Mouse (Mus musculus) layer of hippocampus, postnatal 14 days (tissue): ENCODE data around the gene Atxn1. TPM values are rescaled to one million over a fixed set of nuclear protein-coding genes. Genes with fewer than 3 reads are reported as not detected.
A peak's percentile ranks its signal among the peaks of the same experiment; 100 is the strongest.

ENCODE experiments used
- DNase-seq, 2 experiments: peaks; one replicate each; pipeline ENCODE4 v3.0.0; 2021 to 2022; ENCODE audit warnings: low spot score in 2 of 2, mixed read lengths in 1 of 2
- total RNA-seq, 2 experiments: library from RNA; stranded (reverse); gene quantifications; 2 replicates each; pipeline ENCODE4 v1.2.3; 2021

Gene Atxn1
- total RNA-seq, 2 experiments from 2014 or later, result 92.4 to 124 TPM

DNA sequence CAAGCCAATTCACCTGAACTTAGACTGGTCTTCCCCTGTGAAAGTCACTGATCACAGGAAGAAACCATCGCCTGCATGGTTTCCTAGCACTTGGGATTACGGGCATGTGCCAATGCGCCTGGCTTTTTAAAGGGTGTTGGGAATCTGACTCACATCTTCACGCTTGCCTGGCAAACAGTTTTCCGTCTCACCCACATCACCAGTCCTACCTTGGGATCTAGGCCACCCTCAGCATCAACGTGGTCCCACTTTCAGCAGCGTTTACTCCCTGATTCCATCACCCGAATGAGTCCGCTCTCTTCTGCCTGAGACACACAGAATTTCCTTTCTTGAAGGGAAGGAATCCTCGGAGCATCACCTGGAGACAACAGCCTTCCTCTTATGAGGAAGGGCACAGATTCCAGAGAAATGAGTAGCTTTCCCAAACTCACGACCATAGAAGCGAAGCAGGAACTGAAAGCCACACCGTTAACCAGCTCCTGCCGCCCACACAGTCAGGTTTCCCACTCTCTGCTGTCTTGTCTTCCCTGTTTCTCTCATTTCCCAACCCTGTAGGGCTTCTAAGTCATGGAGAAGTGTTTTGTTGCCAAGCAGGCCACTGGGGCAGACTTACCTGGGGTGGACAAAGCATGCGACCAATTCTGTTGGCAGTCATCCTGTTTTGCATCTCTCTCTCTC is 128.3 kb downstream of the Atxn1 start:
- DNase-seq, result no peak

DNA sequence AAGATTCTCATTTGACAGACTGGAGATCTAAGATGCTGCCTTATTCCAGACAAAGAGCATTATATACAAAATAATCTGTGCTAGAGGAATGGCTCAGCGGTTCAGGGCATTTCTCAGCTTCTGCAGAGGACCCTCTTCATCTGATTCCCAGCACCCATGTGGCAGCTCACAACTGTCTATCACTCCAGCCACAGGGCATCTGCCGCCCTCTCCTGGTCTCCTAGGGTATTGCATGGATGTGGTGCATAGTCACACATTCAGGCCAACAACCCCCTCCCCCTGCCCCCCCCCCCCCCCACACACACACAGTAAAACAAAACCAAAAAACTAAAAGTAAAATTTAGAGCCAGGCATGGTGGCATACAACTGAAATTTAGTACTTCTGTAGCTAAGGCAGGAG is 130.5 kb downstream of the Atxn1 start:
- DNase-seq, result no peak

DNA sequence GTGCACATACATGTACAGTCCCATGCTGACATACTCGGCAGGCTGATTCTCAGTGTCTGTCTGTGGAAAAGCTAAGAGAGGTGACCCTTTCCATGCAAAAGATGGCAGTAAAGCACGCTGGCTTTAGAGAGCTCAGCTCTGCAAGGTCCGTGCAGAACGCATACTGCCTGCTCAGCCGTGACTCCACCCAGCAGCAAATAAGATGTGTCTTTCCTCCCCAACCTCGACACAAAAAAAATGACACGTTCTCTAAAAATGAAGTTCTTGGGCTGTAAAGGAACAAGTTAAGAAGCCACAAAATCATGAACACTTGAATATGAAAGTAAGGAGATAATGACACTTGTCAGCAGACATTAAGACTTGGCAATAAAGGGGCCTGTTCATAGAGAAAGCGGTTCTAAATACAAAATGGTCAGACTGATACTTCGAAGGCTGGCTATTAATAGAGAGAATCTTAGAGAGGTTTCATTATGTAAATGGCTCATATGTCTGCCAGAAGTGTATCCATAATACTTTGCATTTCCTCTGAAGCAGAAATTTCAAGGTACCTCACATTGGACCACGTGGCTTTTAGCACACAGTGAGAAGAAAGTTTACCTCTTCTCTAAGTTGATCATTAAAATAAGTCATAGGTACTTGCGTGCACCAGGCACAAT is 132.0 kb downstream of the Atxn1 start:
- DNase-seq, result no peak

DNA sequence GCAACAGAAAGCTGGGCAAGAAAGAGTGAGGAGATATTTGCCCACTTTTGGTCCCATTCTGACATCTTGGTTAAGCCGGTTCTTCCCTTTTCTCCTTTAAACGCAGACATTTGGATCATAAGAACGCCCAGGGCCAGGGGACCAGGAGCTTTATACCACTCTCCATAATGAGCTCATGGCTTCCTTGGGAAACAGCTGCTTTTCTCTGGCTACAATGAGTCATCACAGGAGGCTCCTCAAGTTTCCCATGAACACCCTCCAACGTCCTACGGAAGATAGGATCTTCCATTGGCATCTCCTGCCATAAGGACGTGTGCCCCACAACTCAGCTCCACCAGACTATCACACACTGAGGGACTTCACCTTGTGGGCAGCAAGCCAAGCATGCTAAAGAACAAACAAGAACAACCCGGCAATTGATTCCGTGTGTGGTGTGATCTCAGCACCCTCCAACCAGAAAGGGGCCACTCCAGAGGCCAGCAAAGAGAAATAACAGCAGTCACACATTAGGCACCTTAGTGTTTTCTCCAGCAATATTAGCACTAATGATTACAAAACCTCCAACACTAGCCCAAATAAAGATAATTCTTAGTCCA is 135.4 kb downstream of the Atxn1 start:
- no peak for DNase-seq

DNA sequence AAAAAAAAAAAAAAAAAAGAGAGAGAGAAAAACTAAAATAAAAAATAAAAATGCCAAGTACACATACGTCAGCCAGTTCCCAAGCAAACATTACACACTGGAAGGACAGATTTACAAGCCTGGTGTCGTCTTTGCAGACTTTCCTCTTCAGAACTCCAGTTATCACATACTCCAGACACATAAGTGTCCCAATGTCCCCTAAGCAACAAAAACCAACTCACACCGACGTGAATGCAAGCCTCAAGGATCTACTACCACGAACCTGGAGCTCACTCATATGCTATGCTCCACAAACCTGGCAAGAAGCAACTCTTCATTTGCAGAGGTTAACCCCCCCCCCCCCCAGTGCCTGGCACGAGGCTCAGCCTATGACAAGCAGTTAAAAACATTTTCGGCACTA is 136.8 kb downstream of the Atxn1 start:
- DNase-seq, result no peak

DNA sequence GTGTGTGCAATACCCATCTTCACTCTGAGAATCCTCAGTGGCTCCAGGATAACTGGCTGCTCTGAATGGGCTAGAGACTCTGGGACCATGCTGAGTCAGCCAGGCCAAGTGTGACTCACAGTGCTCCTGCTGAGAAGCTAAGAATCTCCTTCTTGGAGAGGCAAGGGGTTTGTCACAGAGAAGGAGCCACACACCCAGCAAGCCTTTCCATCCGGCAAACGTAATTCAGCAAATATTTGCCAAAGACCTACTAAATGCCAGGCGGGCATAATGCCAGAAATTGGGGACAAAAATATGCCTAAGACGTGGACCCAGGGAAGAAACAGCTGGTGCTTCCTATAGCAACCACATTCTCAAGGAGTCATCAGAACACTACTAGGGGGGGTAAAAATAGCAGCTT is 137.2 kb downstream of the Atxn1 start:
- DNase-seq, result peak in 1 of 2 experiments; percentile 14

DNA sequence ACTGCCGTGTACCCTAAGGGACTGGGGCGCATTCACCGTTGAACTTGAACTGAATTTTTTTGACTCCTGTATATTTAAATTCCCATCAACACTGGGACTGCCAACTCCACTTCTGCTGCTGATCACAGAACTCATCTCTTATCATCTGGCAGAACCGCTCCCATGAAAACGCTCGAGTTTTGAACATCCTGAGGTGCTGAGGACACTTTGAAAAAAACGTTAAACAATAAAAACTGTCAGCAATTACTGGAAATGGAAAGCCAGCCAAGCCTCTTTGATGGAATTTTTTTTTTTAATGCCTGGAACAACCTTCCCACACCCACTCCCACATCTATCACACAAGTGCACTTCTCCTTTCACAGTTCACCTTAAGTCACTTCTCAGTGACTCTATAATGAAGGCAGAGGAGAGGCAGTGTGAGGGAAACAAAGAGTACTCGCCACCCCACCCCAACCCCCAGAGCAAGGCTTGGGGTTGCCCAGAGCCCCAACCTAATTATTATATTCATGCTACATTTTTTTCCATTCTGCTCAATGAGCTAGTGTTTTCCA is 137.7 kb downstream of the Atxn1 start:
- DNase-seq, result no peak

DNA sequence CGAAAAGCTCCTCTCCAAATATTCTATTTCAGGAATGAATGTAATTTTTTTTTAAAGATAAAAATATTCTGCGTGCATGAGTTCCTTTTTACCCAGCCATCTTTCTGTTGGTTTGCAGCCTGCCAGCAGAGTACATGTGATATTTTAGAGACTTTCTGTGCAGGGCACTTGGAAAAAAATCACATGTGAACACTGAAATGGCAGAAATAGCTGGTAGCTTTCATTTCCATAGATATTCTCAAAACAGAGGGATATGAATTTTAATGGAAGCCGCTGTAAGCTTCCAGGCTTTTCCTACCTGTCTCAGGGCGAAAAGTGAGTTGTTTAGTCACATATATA is 142.3 kb downstream of the Atxn1 start:
- DNase-seq, result peak in 1 of 2 experiments; percentile 44

DNA sequence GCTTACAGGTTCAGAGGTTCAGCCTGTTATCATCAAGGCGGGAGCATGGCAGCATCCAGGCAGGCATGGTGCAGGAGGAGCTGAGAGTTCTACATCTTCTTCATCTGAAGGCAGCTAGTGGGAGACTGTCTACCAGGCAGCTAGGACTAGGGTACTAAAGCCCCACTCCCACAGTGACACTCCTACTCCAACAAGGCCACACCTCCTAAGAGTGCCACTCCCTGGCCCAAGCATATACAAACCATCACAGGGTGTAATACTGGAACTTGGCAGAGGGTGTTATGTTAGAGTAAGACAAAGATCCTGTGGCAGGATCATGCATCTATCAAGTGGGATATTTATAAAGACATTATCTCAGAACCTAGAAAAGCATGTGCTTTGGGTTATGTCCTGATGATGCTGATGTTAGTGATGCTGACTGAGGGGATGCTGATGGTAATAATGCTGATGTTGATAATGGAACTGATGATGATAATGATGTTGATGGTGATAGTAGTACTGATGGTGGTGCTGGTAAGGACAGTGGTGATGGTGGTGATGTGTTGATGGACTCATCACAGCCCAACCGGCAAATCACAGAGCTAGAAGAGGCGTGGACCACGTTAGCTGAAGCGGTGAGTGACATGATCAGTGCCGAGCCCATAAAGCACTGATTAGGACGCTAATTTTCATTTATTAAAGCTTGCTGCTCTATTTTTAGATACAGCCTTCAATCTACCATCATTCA is 142.9 kb downstream of the Atxn1 start:
- no peak for DNase-seq

DNA sequence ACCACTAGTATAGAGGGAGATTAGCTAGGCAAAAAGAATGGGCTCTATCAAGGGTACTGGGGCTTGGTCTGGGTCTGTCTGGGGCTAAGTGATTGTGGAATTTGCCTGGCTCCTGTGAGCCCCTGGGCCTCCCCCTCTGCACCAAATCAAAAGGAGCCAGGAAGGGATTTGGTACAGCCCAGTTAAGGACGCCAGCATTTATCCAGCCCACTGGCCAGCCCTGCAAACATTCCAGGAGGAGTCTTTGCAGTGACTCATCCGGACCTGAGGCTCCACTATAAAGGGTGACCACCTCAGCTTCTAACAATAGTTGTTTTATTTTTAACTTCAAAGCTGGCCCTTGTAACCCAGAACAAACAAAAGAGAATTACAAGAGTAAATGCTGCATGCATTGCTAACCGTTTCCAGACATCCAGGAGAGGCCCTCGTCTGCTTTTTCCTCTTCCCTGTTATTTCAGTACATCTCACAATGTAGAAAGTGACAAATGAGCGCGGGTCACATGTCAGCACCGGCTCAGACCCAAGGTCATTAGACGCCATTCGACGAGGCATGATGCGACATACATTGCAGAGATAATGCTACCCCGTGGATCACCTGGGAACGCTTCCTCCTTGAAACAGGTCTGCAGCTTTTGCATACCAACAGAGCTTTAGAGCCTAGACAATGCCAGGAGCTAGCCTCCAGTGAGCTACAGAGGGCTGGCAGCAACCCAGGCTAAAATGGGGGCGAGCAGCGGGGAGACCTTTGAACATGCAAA is 144.2 kb downstream of the Atxn1 start:
- DNase-seq, result no peak

DNA sequence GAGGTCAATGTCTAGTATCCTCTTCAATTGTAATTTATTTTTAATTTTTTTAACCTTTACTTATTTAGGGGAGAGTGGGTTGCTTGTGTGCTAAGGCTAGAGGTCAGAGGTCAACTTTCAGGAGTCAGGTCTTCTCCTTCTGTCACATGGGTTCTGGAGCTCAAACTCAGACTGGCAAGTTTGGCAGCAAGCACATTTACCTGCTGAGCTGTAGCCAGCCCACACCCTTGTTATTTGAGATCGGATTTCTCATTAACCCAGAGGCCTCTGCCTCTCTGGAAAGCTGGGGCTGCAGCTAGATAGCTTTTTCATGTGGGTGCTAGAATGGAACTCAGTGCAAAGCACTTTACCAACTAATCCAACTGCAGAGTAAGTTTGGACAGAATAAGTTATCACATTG is 148.1 kb downstream of the Atxn1 start:
- DNase-seq, result no peak

DNA sequence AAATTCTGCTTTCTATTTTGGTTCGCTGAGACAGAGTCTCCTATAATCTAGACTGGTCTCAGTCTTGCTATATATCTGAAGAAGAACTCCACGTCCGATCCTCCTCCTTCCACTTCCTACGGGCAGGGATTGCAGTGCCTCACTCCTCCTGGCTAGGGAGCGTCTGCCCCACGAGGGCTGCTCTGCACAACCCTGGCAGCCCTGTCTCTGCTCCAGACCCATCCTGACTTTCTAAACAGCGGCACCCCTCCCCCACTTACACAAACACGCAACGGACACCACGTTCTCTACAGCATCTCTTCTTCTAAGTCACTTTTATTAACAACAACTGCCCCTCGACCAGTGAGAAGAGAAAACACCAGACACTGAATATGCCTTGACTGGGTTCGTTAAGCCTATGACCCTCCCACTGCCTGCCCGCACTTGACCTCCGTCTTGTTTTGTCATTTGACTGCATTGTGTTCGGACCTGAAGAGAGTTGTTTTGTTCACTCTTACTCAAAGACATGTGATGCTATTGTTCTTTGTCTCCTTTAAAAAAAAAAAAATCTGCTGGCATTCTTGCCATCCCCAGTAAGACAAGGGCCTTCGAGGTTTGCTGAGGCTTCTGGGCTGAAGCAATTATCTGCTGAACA is 154.9 kb downstream of the Atxn1 start:
- DNase-seq, result no peak

DNA sequence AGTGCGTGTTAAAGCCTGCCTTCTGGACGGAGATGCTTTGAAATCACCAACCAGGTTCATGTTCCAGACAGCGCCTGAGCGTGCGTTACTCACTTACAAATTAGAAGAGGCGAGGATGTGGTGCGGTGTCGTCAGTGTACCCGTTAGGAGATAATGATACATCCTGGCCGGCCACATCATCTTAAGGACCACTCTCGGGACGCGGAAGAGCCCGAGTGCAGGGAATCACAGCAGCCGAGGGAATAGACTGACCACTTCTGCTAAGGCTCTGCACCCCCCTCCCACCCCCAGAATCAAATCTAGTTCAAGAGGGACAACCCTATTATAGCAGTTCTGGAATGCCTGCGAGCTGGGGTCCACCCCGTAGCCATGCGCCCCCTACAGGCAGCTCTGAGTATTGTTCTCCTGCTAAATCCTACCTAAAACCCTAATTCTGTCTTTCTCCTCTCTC is 157.2 kb downstream of the Atxn1 start:
- peak; percentile 66 for DNase-seq

DNA sequence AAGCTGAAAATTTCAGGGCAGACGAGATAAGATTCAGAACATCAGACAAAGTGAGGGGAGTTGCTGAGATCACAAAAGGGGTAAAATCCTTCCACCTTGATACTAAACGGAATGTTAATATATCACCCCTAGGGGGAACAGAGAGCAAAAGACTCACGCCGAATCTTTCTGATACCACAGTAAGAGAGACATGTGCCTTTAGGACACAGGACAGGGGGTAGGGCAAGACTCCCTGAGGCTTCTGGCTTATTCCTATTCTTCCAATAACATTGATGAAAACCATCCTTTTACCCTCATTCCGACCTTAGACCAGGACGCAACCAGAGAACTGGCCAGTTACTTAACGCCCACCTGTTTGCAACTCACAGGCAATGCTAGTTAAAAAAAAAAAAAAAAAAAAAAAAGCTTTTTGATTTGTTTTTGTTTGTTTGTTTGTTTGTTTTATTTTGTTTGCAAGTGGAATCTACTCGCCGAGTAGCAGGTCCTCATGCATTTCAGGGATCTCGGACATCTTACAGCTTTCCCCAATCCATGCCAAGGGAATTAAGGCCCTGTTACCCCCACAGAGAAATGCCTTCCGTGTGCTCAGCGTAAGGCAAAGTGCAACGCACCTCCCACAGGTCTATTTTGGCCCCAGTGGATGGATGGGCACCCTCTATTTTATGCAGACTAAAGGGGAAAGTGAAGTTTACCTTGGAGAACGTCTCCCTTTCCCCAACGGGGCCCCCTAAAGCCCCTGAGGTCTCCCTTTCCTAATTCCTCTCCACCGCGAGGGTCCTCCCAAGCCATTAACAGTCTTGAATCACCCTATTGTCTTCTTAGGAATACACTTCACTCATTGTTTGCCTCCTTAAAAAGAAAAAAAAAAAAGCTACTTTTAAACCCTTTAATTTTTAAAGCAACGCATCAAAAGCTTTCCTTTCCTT is 157.9 kb downstream of the Atxn1 start:
- no peak for DNase-seq

DNA sequence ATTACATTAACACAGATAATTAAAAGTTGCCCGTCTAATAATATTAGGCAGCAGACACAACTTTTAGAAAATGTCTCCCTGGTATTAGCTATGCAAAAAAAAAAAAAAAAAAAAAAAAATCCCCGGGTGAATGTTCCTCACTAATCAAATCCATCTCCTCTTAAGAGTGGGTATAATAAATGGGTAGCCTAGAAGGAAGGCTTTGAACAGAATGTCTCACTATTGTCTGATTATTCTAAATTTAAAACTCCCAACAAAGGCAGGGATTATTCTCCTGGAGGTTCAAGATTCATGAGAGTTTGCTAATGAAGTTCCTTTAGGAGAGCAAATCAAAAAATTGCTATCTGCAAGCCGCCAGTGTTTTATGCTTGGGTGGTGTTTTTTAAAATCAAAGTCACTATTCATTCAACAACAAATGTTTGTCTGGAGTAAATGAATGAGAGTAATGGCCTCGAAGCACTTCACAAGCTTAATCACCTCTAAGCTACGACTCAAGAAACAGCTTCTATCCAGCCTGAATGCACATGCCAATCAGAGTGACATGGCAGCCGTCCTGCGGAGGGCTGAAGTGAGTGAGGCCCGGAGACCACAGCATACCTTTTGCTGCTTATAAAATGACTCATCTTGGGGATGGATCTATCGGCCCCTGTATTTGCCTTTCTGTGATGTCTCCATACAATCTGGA is 158.8 kb downstream of the Atxn1 start:
- DNase-seq, result no peak

DNA sequence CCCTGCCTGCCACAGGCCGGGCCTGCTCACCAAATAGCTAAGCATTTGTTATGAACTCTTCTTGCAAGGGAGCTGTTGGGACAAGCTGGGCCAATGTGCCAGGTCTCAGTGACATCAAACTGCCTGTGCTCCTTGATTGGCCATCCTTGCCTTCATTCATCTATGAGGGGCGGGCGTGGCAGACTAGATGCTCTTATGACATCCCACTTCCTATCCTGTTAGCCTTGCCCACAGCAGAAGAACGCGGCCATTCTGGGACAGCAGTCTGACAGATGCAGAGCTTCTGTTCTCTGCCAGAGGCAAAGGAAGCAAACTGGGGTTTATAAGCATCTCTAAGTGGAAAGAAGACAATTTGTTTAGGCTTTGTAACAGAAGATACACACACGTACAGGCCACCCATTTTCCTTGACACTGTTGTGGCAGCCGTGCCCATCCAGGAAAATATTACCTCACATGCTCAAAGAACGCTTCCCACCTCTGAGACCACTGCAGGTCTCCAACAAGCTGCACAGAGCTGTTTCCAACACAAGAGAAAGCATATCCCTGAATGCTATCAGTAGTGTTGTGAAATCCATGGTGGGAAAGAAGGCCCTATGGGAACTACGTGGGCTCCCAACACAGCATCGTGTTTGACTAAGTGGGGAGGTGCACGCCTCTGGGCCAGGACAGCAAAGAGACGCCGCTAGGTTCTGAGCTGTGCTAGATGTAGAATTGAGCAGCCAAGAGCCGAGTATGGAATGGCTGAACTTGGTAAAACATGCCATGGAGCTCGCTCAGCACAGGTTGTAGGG is 162.0 kb downstream of the Atxn1 start:
- no peak for DNase-seq

DNA sequence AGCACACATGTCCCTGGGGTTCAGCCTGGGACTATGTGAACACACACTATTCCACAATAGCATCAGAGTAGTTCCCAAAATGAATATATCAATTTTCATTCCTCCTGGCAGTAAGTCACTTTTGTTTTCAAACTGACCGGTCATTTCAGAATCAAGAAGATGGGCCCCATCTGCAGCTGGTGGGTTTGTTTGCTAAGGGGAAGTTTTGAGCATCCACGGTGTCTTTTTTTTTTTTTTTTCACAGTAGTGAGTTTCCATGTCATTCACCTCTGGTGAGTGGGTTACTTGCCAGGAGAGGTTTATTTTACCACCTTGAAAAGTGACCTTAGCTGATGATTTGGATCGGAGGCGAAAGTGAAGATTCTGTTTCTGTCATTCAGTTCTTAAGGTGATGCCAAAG is 166.6 kb downstream of the Atxn1 start:
- DNase-seq, result no peak

DNA sequence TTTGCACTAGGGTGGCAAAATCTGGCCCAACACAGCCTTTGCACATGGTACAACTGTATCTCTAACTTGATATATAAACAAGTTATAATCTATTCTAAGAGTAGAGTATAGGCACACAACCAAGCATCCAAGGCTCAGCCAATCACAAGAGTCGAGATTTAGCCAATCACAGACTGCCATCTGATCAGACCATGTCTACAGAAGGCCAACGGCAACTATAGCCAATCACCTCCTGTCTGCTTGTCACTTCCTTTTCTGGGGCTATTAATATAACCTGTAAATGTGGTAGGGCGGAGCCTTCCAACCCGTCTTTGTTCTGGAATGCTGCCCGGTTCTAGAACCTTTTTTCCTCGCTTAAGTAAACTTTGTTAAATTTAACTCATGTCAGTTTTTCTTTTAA is 167.1 kb downstream of the Atxn1 start:
- DNase-seq, result no peak
